Mouse (Mus musculus) liver, embryonic 14.5 days (tissue): ENCODE results near the gene Prdm11.

ENCODE experiments used
- CTCF ChIP-seq: IDR thresholded peaks from 2 replicates; pipeline ENCODE4 v1.5.1; 2016; ENCODE audit warnings: antibody characterized with exemption, low read depth, control low read depth
- EP300 ChIP-seq: IDR thresholded peaks from 2 replicates; pipeline ENCODE4 v1.6.1; 2016; ENCODE audit warnings: antibody characterized with exemption, low read depth

GRCm38 (mm10) chr2:92967839-92968166 is 78.2 kb downstream of the Prdm11 start:
- TF ChIP-seq CTCF, result no peak
- no peak for TF ChIP-seq EP300
